ENCODE assay signal across 8 mouse cellular contexts in the genomic region with DNA sequence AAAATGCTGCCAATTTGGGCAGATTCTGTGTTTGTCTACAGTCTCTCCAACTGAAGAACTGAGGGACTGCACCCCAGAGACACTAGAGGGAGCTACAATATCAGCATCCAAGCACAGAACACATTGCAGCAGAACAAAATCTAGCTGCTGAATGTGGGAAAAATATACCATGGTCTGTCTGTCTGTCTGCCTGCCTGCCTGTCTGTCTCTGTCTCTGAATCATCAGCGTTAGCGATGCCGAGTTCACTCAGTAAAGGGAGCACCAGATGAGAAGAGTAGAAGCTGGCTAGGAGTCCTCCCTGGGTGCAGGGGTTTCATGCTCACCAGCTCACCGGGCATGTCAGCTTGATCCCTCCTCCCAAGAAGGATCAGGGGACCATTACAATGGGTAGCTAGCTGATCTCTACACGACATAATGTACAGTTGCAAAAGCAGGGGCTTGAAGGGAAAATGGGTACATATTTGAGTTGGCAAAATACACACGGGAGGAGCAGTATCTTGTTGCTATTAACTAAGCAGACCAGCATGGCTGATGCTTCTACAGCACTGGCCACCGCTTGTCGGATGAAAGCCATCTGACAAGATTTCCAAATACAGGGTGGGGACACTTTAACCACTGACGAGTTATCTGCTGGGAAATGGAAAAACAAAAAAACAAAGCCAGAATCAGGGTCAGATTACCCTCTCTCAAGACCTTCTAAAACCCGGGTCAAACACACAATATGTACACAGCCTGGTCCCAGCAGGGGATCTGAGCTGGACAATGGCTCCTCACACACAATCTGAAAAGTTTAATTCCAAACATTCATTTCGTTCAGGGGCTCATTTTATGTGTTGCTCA. TPM values are rescaled to one million over a fixed set of nuclear protein-coding genes. Genes with fewer than 3 reads are reported as not detected.
DNase-seq lines count a peak whose midpoint lies in the region; ATAC-seq and TF ChIP-seq lines count a peak whose summit lies in the region.

No protein-coding gene starts in this region.

- no peak overlapping the region for H3K4me3 ChIP-seq in liver, adult 2 months (ENCODE audit: insufficient read depth, low read depth, low read length)
- no peak overlapping the region for H3K4me3 ChIP-seq in liver, embryonic 12.5 days
- peak overlapping the region; percentile 27 for H3K4me3 ChIP-seq in hindbrain, embryonic 15.5 days
- H3K4me3 ChIP-seq in midbrain, embryonic 14.5 days (replicated peaks; ENCODE audit: low read depth, low read length), result peak overlapping the region; percentile 24
- H3K4me3 ChIP-seq in stomach, postnatal 0 days (ENCODE audit: low read depth, low read length), result no peak overlapping the region

- H3K79me2 ChIP-seq in liver, adult 2 months (ENCODE audit: control insufficient read depth, insufficient read depth, low read length), result no peaks in the 10 kb centered on the region

- H3K9me3 ChIP-seq in liver, embryonic 12.5 days (replicated peaks), result no peaks in the 10 kb centered on the region
- H3K9me3 ChIP-seq in hindbrain, embryonic 15.5 days, result no peaks in the 10 kb centered on the region
- no peaks in the 10 kb centered on the region for H3K9me3 ChIP-seq in midbrain, embryonic 14.5 days (ENCODE audit: control insufficient read depth, low read length)
- no peaks in the 10 kb centered on the region for H3K9me3 ChIP-seq in stomach, postnatal 0 days (ENCODE audit: control insufficient read depth, low read length)

- H3K4me2 ChIP-seq in liver, embryonic 12.5 days, result no peak overlapping the region
- H3K4me2 ChIP-seq in hindbrain, embryonic 15.5 days, result peak overlapping the region; percentile 55
- peak overlapping the region; percentile 56 for H3K4me2 ChIP-seq in midbrain, embryonic 14.5 days (ENCODE audit: low read length)
- peak overlapping the region; percentile 34 for H3K4me2 ChIP-seq in stomach, postnatal 0 days (replicated peaks; ENCODE audit: low read depth)

- no peak overlapping the region for H3K9ac ChIP-seq in liver, adult 2 months (ENCODE audit: low read depth, low read length)
- H3K9ac ChIP-seq in liver, embryonic 12.5 days, result no peak overlapping the region
- H3K9ac ChIP-seq in hindbrain, embryonic 15.5 days, result peak overlapping the region; percentile 34; the same call in 1 of the 2 replicates
- peak overlapping the region; percentile 42 for H3K9ac ChIP-seq in midbrain, embryonic 14.5 days (replicated peaks; ENCODE audit: low read length)
- H3K9ac ChIP-seq in stomach, postnatal 0 days (ENCODE audit: low read length), result no peak overlapping the region

- H3K4me1 ChIP-seq in liver, adult 2 months (ENCODE audit: control insufficient read depth, insufficient read depth, low read length), result no peaks in the 10 kb centered on the region
- 0 out of 2 replicates have a peak, but pooled peaks cover 6% of the 10 kb centered on the region for H3K4me1 ChIP-seq in liver, embryonic 12.5 days
- H3K4me1 ChIP-seq in hindbrain, embryonic 15.5 days (replicated peaks), result peaks cover 13% of the 10 kb centered on the region
- H3K4me1 ChIP-seq in midbrain, embryonic 14.5 days (ENCODE audit: control insufficient read depth, insufficient read depth, low read length), result peaks cover 11% of the 10 kb centered on the region
- H3K4me1 ChIP-seq in stomach, postnatal 0 days (replicated peaks; ENCODE audit: control insufficient read depth, insufficient read depth), result 0 out of 2 replicates have a peak, but pooled peaks cover 6% of the 10 kb centered on the region

- H3K27ac ChIP-seq in liver, adult 2 months (replicated peaks; ENCODE audit: insufficient read depth, low read depth, low read length), result no peak overlapping the region
- H3K27ac ChIP-seq in liver, embryonic 12.5 days, result no peak overlapping the region
- H3K27ac ChIP-seq in hindbrain, embryonic 15.5 days (replicated peaks), result peak overlapping the region; percentile 32; the same call in 1 of the 2 replicates
- peak overlapping the region; percentile 21; the same call in 1 of the 2 replicates for H3K27ac ChIP-seq in midbrain, embryonic 14.5 days (replicated peaks; ENCODE audit: low read depth, low read length)
- no peak overlapping the region for H3K27ac ChIP-seq in stomach, postnatal 0 days (replicated peaks)

- H3K36me3 ChIP-seq in liver, adult 2 months (ENCODE audit: control insufficient read depth, insufficient read depth, low read length), result no peaks in the 10 kb centered on the region
- H3K36me3 ChIP-seq in liver, embryonic 12.5 days, result no peaks in the 10 kb centered on the region
- H3K36me3 ChIP-seq in hindbrain, embryonic 15.5 days, result no peaks in the 10 kb centered on the region
- H3K36me3 ChIP-seq in midbrain, embryonic 14.5 days (ENCODE audit: control insufficient read depth, insufficient read depth, low read length), result no peaks in the 10 kb centered on the region
- H3K36me3 ChIP-seq in stomach, postnatal 0 days (ENCODE audit: control insufficient read depth, insufficient read depth, low read length), result no peaks in the 10 kb centered on the region

- WGBS in liver, adult 2 months, result 25% methylated on average over 11 of the region's 11 CpGs
- WGBS in liver, embryonic 12.5 days (ENCODE audit: insufficient replicate concordance), result 44% methylated on average over 11 of the region's 11 CpGs
- WGBS in hindbrain, embryonic 15.5 days, result 4% methylated on average over 11 of the region's 11 CpGs
- WGBS in midbrain, embryonic 14.5 days, result 1% methylated on average over 11 of the region's 11 CpGs
- 26% methylated on average over 11 of the region's 11 CpGs for WGBS in stomach, postnatal 0 days

- no peak for ATAC-seq in liver, embryonic 12.5 days
- peak; percentile 79; the same call in 1 of the 2 replicates for ATAC-seq in hindbrain, embryonic 15.5 days (ENCODE audit: low FRiP score, low read depth)
- no peak; the same call in 1 of the 2 replicates for ATAC-seq in midbrain, embryonic 14.5 days (ENCODE audit: low FRiP score, low TSS enrichment)
- peak; percentile 69; the same call in 1 of the 2 replicates for ATAC-seq in stomach, postnatal 0 days (ENCODE audit: low FRiP score, low TSS enrichment)

- TF ChIP-seq EP300 in stomach, postnatal 0 days (optimal IDR thresholded peaks at IDR 0.05), result no peak

- peak; percentile 36; the same call in 1 of the 2 replicates for TF ChIP-seq CTCF in liver, adult 2 months (IDR thresholded peaks at IDR 0.05; ENCODE audit: low read depth, low read length)
- TF ChIP-seq CTCF in stomach, postnatal 0 days (IDR thresholded peaks at IDR 0.05; ENCODE audit: low read depth), result peak; percentile 95

- peak; percentile 33 for DNase-seq in liver, adult 2 months (ENCODE audit: extremely low read depth, low read depth, low spot score)
- peak; percentile 69 to 72 for DNase-seq in cerebellum, postnatal 14 days
- DNase-seq in frontal cortex, postnatal 36 days (ENCODE audit: low spot score in 2 of 2), result peak; percentile 55 to 78
- peak; percentile 52 to 68 for DNase-seq in layer of hippocampus, postnatal 36 days
- peak; percentile 86 for DNase-seq in midbrain, embryonic 14.5 days
- peak; percentile 50 for DNase-seq in stomach, postnatal 0 days (ENCODE audit: low spot score)

- no peaks in the 10 kb centered on the region for H3K27me3 ChIP-seq in liver, adult 2 months (ENCODE audit: control insufficient read depth, insufficient read depth, low read length)
- H3K27me3 ChIP-seq in liver, embryonic 12.5 days (replicated peaks), result no peaks in the 10 kb centered on the region
- no peaks in the 10 kb centered on the region for H3K27me3 ChIP-seq in hindbrain, embryonic 15.5 days
- H3K27me3 ChIP-seq in midbrain, embryonic 14.5 days (ENCODE audit: control insufficient read depth, insufficient read depth, low read length), result no peaks in the 10 kb centered on the region
- H3K27me3 ChIP-seq in stomach, postnatal 0 days (ENCODE audit: control insufficient read depth, insufficient read depth, low read length), result no peaks in the 10 kb centered on the region

- no peak for TF ChIP-seq POLR2A in liver, adult 2 months (IDR thresholded peaks at IDR 0.05; ENCODE audit: extremely low read depth, insufficient read depth, low read length)

RNA-seq across cellular contexts. Expression of a gene that starts 48.4 kb away (rescaled TPM):
- 4.7 and 6.1 TPM in 2 replicates for total RNA-seq in liver, adult 2 months (2014; rRNA removed)
- polyA plus RNA-seq in liver, adult 2 months (2012; rRNA removed), result 6.3 and 7.3 TPM in 2 replicates
- 70.5 and 70.6 TPM in 2 replicates for polyA plus RNA-seq in liver, embryonic 12.5 days (2016; fragmentation: Nextera tagmentation; extraction: Ambion mirVana)
- polyA plus RNA-seq in hindbrain, embryonic 15.5 days (2015; fragmentation: Nextera tagmentation; extraction: Ambion mirVana), result 598 and 606 TPM in 2 replicates
- 100 to 1,000 TPM; 329 to 341 TPM for total RNA-seq in layer of hippocampus, postnatal 36 days (2021)
- 555 and 629 TPM in 2 replicates for polyA plus RNA-seq in midbrain, embryonic 14.5 days (2014; fragmentation: Nextera tagmentation; extraction: Ambion mirVana)
- polyA plus RNA-seq in stomach, postnatal 0 days (2015; fragmentation: Nextera tagmentation; extraction: Ambion mirVana), result 318 and 328 TPM in 2 replicates

Comparison
In these comparisons a context has a peak if more than half of its experiments do, and no peak if none do; other contexts are left out.
1. DNase-seq: peak in every context shown above with its lines; median percentile 86 in midbrain, embryonic 14.5 days; 70 in cerebellum, postnatal 14 days; 66 in frontal cortex, postnatal 36 days; 60 in layer of hippocampus, postnatal 36 days; 50 in stomach, postnatal 0 days; 33 in liver, adult 2 months.
2. H3K27ac ChIP-seq: peak in hindbrain, embryonic 15.5 days (single experiment) and midbrain, embryonic 14.5 days (single experiment); none in liver, adult 2 months (single experiment), liver, embryonic 12.5 days (single experiment) and stomach, postnatal 0 days (single experiment).
3. H3K4me3 ChIP-seq: peak in hindbrain, embryonic 15.5 days (single experiment) and midbrain, embryonic 14.5 days (single experiment); none in liver, adult 2 months (single experiment), liver, embryonic 12.5 days (single experiment) and stomach, postnatal 0 days (single experiment).
4. H3K9ac ChIP-seq: peak in hindbrain, embryonic 15.5 days (single experiment) and midbrain, embryonic 14.5 days (single experiment); none in liver, adult 2 months (single experiment), liver, embryonic 12.5 days (single experiment) and stomach, postnatal 0 days (single experiment).
5. ATAC-seq: peak in hindbrain, embryonic 15.5 days (single experiment) and stomach, postnatal 0 days (single experiment); none in liver, embryonic 12.5 days (single experiment) and midbrain, embryonic 14.5 days (single experiment).